Mouse (Mus musculus) MEL (cell line): ENCODE measurements around the gene Neu1. TPM values are rescaled to one million over a fixed set of nuclear protein-coding genes. Genes with fewer than 3 reads are reported as not detected.

Experiments used
- DNase-seq: peaks from one replicate; pipeline ENCODE4 v3.0.0; 2011; ENCODE audit warnings: low read depth, low spot score
- H3K27ac ChIP-seq: 2 replicates; pipeline ENCODE4 v1.5.1; 2012; ENCODE audit warnings: low read depth, mild to moderate bottlenecking, control low read depth, low read length, moderate library complexity; ENCODE audit not compliant: control insufficient read depth
- H3K27me3 ChIP-seq, 2 experiments: fragments of 150-350 bp in 1 of 2; sonication (generic) in 1 of 2; 2 replicates each; pipeline ENCODE4 v1.6.1; 2012; ENCODE audit warnings: low read length in 2 of 2, mild to moderate bottlenecking in 2 of 2, improper control_type of control experiment in 1 of 2, moderate library complexity in 1 of 2; ENCODE audit not compliant: insufficient read depth in 2 of 2, control insufficient read depth in 1 of 2
- H3K36me3 ChIP-seq, 2 experiments: 2 replicates each; pipeline ENCODE4 v1.6.1; 2012 to 2014; ENCODE audit warnings: low read length in 2 of 2, improper control_type of control experiment in 1 of 2, inconsistent platforms in 1 of 2, mild to moderate bottlenecking in 1 of 2; ENCODE audit not compliant: insufficient read depth in 2 of 2, control insufficient read depth in 1 of 2
- H3K4me1 ChIP-seq, 2 experiments: fragments of 150-350 bp in 1 of 2; sonication (generic) in 1 of 2; 2 replicates each; pipeline ENCODE4 v1.6.1; 2012; ENCODE audit warnings: low read length in 2 of 2, improper control_type of control experiment in 1 of 2, mild to moderate bottlenecking in 1 of 2; ENCODE audit not compliant: insufficient read depth in 2 of 2, control insufficient read depth in 1 of 2
- H3K4me3 ChIP-seq, 2 experiments: fragments of 150-350 bp in 1 of 2; sonication (generic) in 1 of 2; 2 replicates each; pipeline ENCODE4 v1.5.1; 2012; ENCODE audit warnings: low read depth in 2 of 2, low read length in 2 of 2, mild to moderate bottlenecking in 2 of 2, moderate library complexity in 2 of 2, control low read depth in 1 of 2, improper control_type of control experiment in 1 of 2; ENCODE audit not compliant: control insufficient read depth in 1 of 2, insufficient read depth in 1 of 2
- H3K79me2 ChIP-seq: 2 replicates; pipeline ENCODE4 v1.6.1; 2012; ENCODE audit warnings: mild to moderate bottlenecking, low read length, moderate library complexity; ENCODE audit not compliant: control insufficient read depth, poor library complexity, insufficient read depth
- H3K9ac ChIP-seq: 2 replicates; pipeline ENCODE4 v1.6.1; 2012; ENCODE audit warnings: low read depth, mild to moderate bottlenecking, control low read depth, low read length, moderate library complexity; ENCODE audit not compliant: control insufficient read depth, poor library complexity, severe bottlenecking
- H3K9me3 ChIP-seq: fragments of 150-350 bp; sonication (generic); replicated peaks from 2 replicates; pipeline ENCODE4 v1.6.1; 2012; ENCODE audit warnings: mild to moderate bottlenecking, low read length, improper control_type of control experiment, moderate library complexity; ENCODE audit not compliant: insufficient read depth
- CHD1 ChIP-seq: IDR thresholded peaks from 2 replicates; pipeline ENCODE4 v1.6.1; 2012; ENCODE audit warnings: low read depth, mild to moderate bottlenecking, inconsistent platforms, low read length, improper control_type of control experiment
- CTCF ChIP-seq, 3 experiments: IDR thresholded peaks in 2 of 3; conservative IDR thresholded peaks in 1 of 3; 2 replicates each; pipeline ENCODE4 v1.5.1; 2011 to 2012; ENCODE audit warnings: low read length in 3 of 3, low read depth in 2 of 3, mild to moderate bottlenecking in 2 of 3, improper control_type of control experiment in 1 of 3, inconsistent platforms in 1 of 3, mixed read lengths in 1 of 3, moderate library complexity in 1 of 3; ENCODE audit not compliant: control insufficient read depth in 1 of 3, insufficient read depth in 1 of 3, poor library complexity in 1 of 3, severe bottlenecking in 1 of 3
- ELF1 ChIP-seq: IDR thresholded peaks from 2 replicates; pipeline ENCODE4 v1.6.1; 2014; ENCODE audit warnings: low read depth, mild to moderate bottlenecking, inconsistent platforms, low read length, improper control_type of control experiment, moderate library complexity
- ETS1 ChIP-seq: IDR thresholded peaks from 2 replicates; pipeline ENCODE4 v1.6.1; 2012; ENCODE audit warnings: low read depth, mild to moderate bottlenecking, inconsistent platforms, low read length, improper control_type of control experiment, moderate library complexity
- GATA1 ChIP-seq: IDR thresholded peaks from 2 replicates; pipeline ENCODE4 v1.6.1; 2011; ENCODE audit warnings: low read depth, low read length, improper control_type of control experiment
- HCFC1 ChIP-seq: IDR thresholded peaks from 2 replicates; pipeline ENCODE4 v1.6.1; 2012; ENCODE audit warnings: low read depth, mild to moderate bottlenecking, inconsistent platforms, low read length, improper control_type of control experiment, moderate library complexity
- KAT2A ChIP-seq: conservative IDR thresholded peaks from 2 replicates; pipeline ENCODE4 v1.6.1; 2012; ENCODE audit warnings: low read depth, low read length, improper control_type of control experiment, inconsistent platforms
- MAX ChIP-seq: IDR thresholded peaks from 2 replicates; pipeline ENCODE4 v1.6.1; 2011; ENCODE audit warnings: low read length, improper control_type of control experiment
- MAZ ChIP-seq: IDR thresholded peaks from 2 replicates; pipeline ENCODE4 v1.6.1; 2012; ENCODE audit warnings: low read depth, mild to moderate bottlenecking, inconsistent platforms, low read length, improper control_type of control experiment
- MXI1 ChIP-seq: IDR thresholded peaks from 2 replicates; pipeline ENCODE4 v1.6.1; 2011; ENCODE audit warnings: mild to moderate bottlenecking, low read depth, low read length, improper control_type of control experiment
- MYC ChIP-seq: IDR thresholded peaks from 2 replicates; pipeline ENCODE4 v1.6.1; 2011; ENCODE audit warnings: low read depth, mild to moderate bottlenecking, low read length, improper control_type of control experiment, moderate library complexity
- NELFE ChIP-seq: IDR thresholded peaks from 2 replicates; pipeline ENCODE4 v1.6.1; 2011; ENCODE audit warnings: low read depth, low read length, improper control_type of control experiment
- NRF1 ChIP-seq: IDR thresholded peaks from 2 replicates; pipeline ENCODE4 v1.6.1; 2014; ENCODE audit warnings: low read depth, mild to moderate bottlenecking, inconsistent platforms, low read length, improper control_type of control experiment, moderate library complexity; ENCODE audit not compliant: poor library complexity, insufficient read depth, severe bottlenecking
- POLR2A ChIP-seq, 2 experiments: IDR thresholded peaks; 2 replicates each; pipeline ENCODE4 v1.6.1; 2011 to 2012; ENCODE audit warnings: low read length in 2 of 2, mild to moderate bottlenecking in 2 of 2, control low read depth in 1 of 2, improper control_type of control experiment in 1 of 2, low read depth in 1 of 2, moderate library complexity in 1 of 2; ENCODE audit not compliant: control insufficient read depth in 1 of 2, insufficient read depth in 1 of 2, poor library complexity in 1 of 2
- POLR2AphosphoS2 ChIP-seq: IDR thresholded peaks from 2 replicates; pipeline ENCODE4 v1.6.1; 2011; ENCODE audit warnings: low read length, improper control_type of control experiment
- RAD21 ChIP-seq: IDR thresholded peaks from 2 replicates; pipeline ENCODE4 v1.6.1; 2011; ENCODE audit warnings: mild to moderate bottlenecking, low read depth, low read length, improper control_type of control experiment
- RCOR1 ChIP-seq: IDR thresholded peaks from 2 replicates; pipeline ENCODE4 v1.6.1; 2012; ENCODE audit warnings: low read depth, mild to moderate bottlenecking, inconsistent platforms, low read length, improper control_type of control experiment
- TBP ChIP-seq: IDR thresholded peaks from 2 replicates; pipeline ENCODE4 v1.8.0; 2011; ENCODE audit warnings: low read depth, low read length, improper control_type of control experiment
- TCF12 ChIP-seq: IDR thresholded peaks from 2 replicates; pipeline ENCODE4 v1.6.1; 2014; ENCODE audit warnings: low read depth, mild to moderate bottlenecking, inconsistent platforms, low read length, improper control_type of control experiment, moderate library complexity
- ZKSCAN1 ChIP-seq: IDR thresholded peaks from 2 replicates; pipeline ENCODE4 v1.6.1; 2012; ENCODE audit warnings: low read depth, mild to moderate bottlenecking, inconsistent platforms, low read length, improper control_type of control experiment, moderate library complexity
- ZMIZ1 ChIP-seq: IDR thresholded peaks from 2 replicates; pipeline ENCODE4 v1.6.1; 2012; ENCODE audit warnings: low read depth, mild to moderate bottlenecking, inconsistent platforms, low read length, improper control_type of control experiment, moderate library complexity
- polyA plus RNA-seq, 2 experiments: library from polyadenylated mRNA; stranded (reverse) in 1 of 2; unstranded in 1 of 2; fragments of >175 nt in 1 of 2; fragments of >200 nt in 1 of 2; gene quantifications; 2 replicates each; pipeline versions ENCODE4 v1.2.1 to v1.2.4; 2012; ENCODE audit warnings: low replicate concordance in 2 of 2, low read depth in 1 of 2; ENCODE audit not compliant: insufficient read length in 2 of 2, insufficient read depth in 1 of 2, missing spikeins in 1 of 2
- total RNA-seq: library from RNA; depleted of rRNA; stranded (reverse); fragments of 300-350 nt; gene quantifications from 2 replicates; pipeline ENCODE4 v1.2.3, GENCODE M21; 2012

Gene Neu1
- total and polyA plus RNA-seq, 3 experiments, result 6.5 to 7.9 TPM; not detected in 1

- TF ChIP-seq MAZ (peak; percentile 81), RCOR1 (no peak), KAT2A (peak; percentile 42; the same call in 1 of the 2 replicates), MYC (peak; percentile 96), MAX (peak; percentile 91), TBP (no peak), ZKSCAN1 (no peak), NELFE (peak; percentile 78)
Observed at GRCm38 (mm10) chr17:34898160-34898586, 32.9 kb upstream of the Neu1 start, which contains the start of the genes C2 and Ehmt2 (continued).

- H3K27ac ChIP-seq, result peak overlapping the region; percentile 90; the same call in 1 of the 2 replicates
- no peaks in the 10 kb centered on the region for H3K9me3 ChIP-seq
- peak; percentile 36 for DNase-seq
- H3K4me1 ChIP-seq, result peaks cover 0 to 20% of the 10 kb centered on the region in 2 experiments; a peak in 3 of 4 replicates
- H3K27me3 ChIP-seq, result no peaks in the 10 kb centered on the region
- peak overlapping the region; percentile 86 for H3K9ac ChIP-seq
- peaks cover 34% of the 10 kb centered on the region for H3K79me2 ChIP-seq
- no peak for TF ChIP-seq ETS1
- 0 out of 2 replicates have a peak, but pooled peaks have one; percentile 29 for TF ChIP-seq ZMIZ1
- peaks cover 2 to 16% of the 10 kb centered on the region in 2 experiments; a peak in 3 of 4 replicates for H3K36me3 ChIP-seq
- peak overlapping the region; percentile 75 to 88; a peak in 3 of 4 replicates for H3K4me3 ChIP-seq
Observed at GRCm38 (mm10) chr17:34898706-34899052, 32.4 kb upstream of the Neu1 start.

- TF ChIP-seq TCF12, result no peak
- 0 out of 2 replicates have a peak, but pooled peaks have one; percentile 42 for TF ChIP-seq NRF1
- TF ChIP-seq MXI1, result peak; percentile 60; the same call in 1 of the 2 replicates
- TF ChIP-seq ZKSCAN1, result no peak
- no peak for TF ChIP-seq RAD21
- 0 out of 6 replicates have a peak, but pooled peaks of 1 of the 3 experiments have one; percentile 4 for TF ChIP-seq CTCF (IDR thresholded peaks at IDR 0.05 in 2 of 3, conservative IDR thresholded peaks at IDR 0.05 in 1 of 3; ENCODE audit: control insufficient read depth in 1 of 3, insufficient read depth in 1 of 3, low read depth in 2 of 3, low read length in 3 of 3, poor library complexity in 1 of 3, severe bottlenecking in 1 of 3)
- TF ChIP-seq MAZ, result peak; percentile 61; the same call in 1 of the 2 replicates
- no peak for TF ChIP-seq GATA1
- TF ChIP-seq ELF1, result no peak
- TF ChIP-seq TBP, result no peak
- TF ChIP-seq HCFC1, result 0 out of 2 replicates have a peak, but pooled peaks have one; percentile 42
- TF ChIP-seq MYC, result no peak
- TF ChIP-seq CHD1, result 0 out of 2 replicates have a peak, but pooled peaks have one; percentile 5
- no peak; a peak in 1 of 4 replicates for TF ChIP-seq POLR2A (IDR thresholded peaks at IDR 0.05; ENCODE audit: control insufficient read depth in 1 of 2, insufficient read depth in 1 of 2, low read depth in 1 of 2, low read length in 2 of 2, poor library complexity in 1 of 2)
- no peak for TF ChIP-seq POLR2AphosphoS2
- H3K4me3 ChIP-seq, result peak overlapping the region; percentile 75 to 88
- no peaks in the 10 kb centered on the region for H3K27me3 ChIP-seq
- peak; percentile 68 for DNase-seq
- peaks cover 2 to 15% of the 10 kb centered on the region in 2 experiments; a peak in 3 of 4 replicates for H3K36me3 ChIP-seq
- H3K4me1 ChIP-seq, result peaks cover 0 to 18% of the 10 kb centered on the region in 2 experiments; a peak in 3 of 4 replicates
- H3K27ac ChIP-seq, result peak overlapping the region; percentile 83
- H3K9me3 ChIP-seq, result no peaks in the 10 kb centered on the region
- peaks cover 34% of the 10 kb centered on the region for H3K79me2 ChIP-seq
- peak overlapping the region; percentile 86 for H3K9ac ChIP-seq
Observed at GRCm38 (mm10) chr17:34899053-34899889, 31.8 kb upstream of the Neu1 start.
